Mouse (Mus musculus): Measurements from ENCODE around the gene Ttll10. TPM values are rescaled to one million over a fixed set of nuclear protein-coding genes. Genes with fewer than 3 reads are reported as not detected.

The Ttll10 gene
- polyA plus RNA-seq, 1 experiment from 2014 or later: not detected

DNA sequence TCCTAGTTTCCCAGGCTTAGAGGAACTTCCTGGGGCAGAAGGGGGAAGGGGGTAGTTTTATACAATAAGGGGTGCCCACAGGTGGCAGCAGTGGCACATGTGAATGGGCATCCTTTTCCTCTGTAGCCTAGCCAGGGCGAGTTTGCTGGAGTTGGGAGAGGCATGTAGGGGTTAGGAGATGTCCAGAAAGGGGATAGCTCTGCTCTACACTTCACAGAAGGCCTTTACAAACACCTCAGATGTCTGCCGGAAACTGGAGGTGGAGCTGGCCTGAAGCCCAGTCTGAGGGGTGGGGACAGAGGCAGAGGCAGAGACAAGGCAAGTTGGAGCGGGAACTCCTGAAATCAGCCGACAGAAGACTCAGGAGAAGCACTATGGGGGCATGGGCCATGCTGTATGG, 33.2 kb downstream of the Ttll10 start, which contains the start of gene Tnfrsf18:
TSS of gene Tnfrsf18 (plus strand) at position 152 of the 400 bp plus-strand sequence.
- DNase-seq (ENCODE audit: low spot score) (no peak), ATAC-seq (ENCODE audit: insufficient read depth, low FRiP score, low TSS enrichment) (no peak)
- Histone ChIP-seq H3K4me3 (ENCODE audit: low read depth, low read length) (no peak within 1 kb of the TSS), H3K4me1 (ENCODE audit: control insufficient read depth, insufficient read depth, low read length) (peaks cover 5% of the 10 kb centered on the region; the same call in 1 of the 2 replicates), H3K27ac (ENCODE audit: low read depth, low read length) (no peak within 1 kb of the TSS), H3K36me3 (ENCODE audit: control insufficient read depth, insufficient read depth, low read length) (peaks cover 4% of the 10 kb centered on the region; the same call in 1 of the 2 replicates), H3K9me3 (ENCODE audit: control insufficient read depth, low read length) (no peaks in the 10 kb centered on the region), H3K9ac (ENCODE audit: low read length) (no peak within 1 kb of the TSS), H3K27me3 (ENCODE audit: control insufficient read depth, insufficient read depth, low read length) (no peaks in the 10 kb centered on the region), H3K4me2 (ENCODE audit: low read depth) (no peak within 1 kb of the TSS)
- 73% methylated on average over 4 of the region's 4 CpGs for WGBS

DNA sequence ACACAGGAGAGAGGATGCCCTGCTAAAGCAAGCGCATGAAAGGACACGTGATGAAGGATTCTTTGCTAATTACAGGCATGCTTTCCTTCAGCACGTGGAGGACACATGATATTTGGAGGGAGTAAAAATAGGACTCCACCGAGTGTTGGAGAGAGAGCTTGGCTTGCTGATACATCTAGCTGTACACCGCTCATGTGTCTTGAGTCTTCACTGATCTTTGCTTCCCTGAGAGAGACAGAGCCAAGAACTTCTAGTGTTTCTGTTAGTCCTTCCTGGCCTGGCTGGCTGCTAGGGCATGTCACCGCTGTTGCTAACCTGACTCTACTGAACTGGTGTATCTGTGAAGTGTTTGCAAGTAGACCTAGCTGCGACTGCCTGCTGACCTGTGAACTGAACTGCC, 35.0 kb downstream of the Ttll10 start:
- DNase-seq (ENCODE audit: low spot score) (no peak), ATAC-seq (ENCODE audit: insufficient read depth, low FRiP score, low TSS enrichment) (no peak)
- WGBS: 91% methylated on average over 7 of the region's 7 CpGs
- Histone ChIP-seq H3K27me3 (ENCODE audit: control insufficient read depth, insufficient read depth, low read length) (no peaks in the 10 kb centered on the region), H3K4me2 (ENCODE audit: low read depth) (no peak overlapping the region), H3K9ac (ENCODE audit: low read length) (no peak overlapping the region), H3K9me3 (ENCODE audit: control insufficient read depth, low read length) (no peaks in the 10 kb centered on the region), H3K4me1 (ENCODE audit: control insufficient read depth, insufficient read depth, low read length) (no peaks in the 10 kb centered on the region), H3K4me3 (ENCODE audit: low read depth, low read length) (no peak overlapping the region), H3K36me3 (ENCODE audit: control insufficient read depth, insufficient read depth, low read length) (peaks cover 4% of the 10 kb centered on the region; the same call in 1 of the 2 replicates), H3K27ac (ENCODE audit: low read depth, low read length) (no peak overlapping the region)

- DNase-seq (ENCODE audit: low spot score) (no peak), ATAC-seq (ENCODE audit: insufficient read depth, low FRiP score, low TSS enrichment) (no peak)
- no peaks in the 10 kb centered on the region for H3K4me1 ChIP-seq (ENCODE audit: control insufficient read depth, insufficient read depth, low read length)
- WGBS: 85% methylated on average over 9 of the region's 9 CpGs
- no peaks in the 10 kb centered on the region for H3K27me3 ChIP-seq (ENCODE audit: control insufficient read depth, insufficient read depth, low read length)
- peaks cover 4% of the 10 kb centered on the region; the same call in 1 of the 2 replicates for H3K36me3 ChIP-seq (ENCODE audit: control insufficient read depth, insufficient read depth, low read length)
- no peak overlapping the region for H3K27ac ChIP-seq (ENCODE audit: low read depth, low read length)
- H3K4me2 ChIP-seq (ENCODE audit: low read depth): no peak overlapping the region
- no peaks in the 10 kb centered on the region for H3K9me3 ChIP-seq (ENCODE audit: control insufficient read depth, low read length)
- no peak overlapping the region for H3K9ac ChIP-seq (ENCODE audit: low read length)
- no peak overlapping the region for H3K4me3 ChIP-seq (ENCODE audit: low read depth, low read length)
Observed at GRCm38 (mm10) chr4:156023520-156023919, 35.7 kb downstream of the Ttll10 start.

DNA sequence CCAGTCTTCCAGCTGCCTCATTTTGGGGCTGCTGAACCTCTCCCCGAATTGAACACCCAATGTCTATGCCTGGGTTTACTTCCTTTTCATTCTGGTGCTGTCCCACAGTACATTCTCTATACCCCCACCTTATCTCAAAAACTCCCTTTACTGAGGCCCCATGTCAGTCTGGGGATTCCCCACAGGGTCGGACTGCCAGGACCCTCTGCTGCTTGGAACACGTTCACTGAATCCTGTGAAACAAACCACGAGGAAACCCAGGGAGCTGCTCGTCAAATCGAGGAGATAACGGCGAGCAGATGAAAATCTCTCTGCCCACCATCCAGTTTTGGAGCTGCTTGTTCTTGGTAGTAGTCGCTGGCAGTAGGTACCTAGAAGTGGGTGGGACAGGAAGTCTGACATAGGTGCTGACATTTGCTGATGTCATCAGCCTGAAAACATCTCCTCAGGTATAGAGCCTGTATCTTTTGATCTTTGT, 37.2 kb downstream of the Ttll10 start:
- 81% methylated on average over 9 of the region's 9 CpGs for WGBS
- no peaks in the 10 kb centered on the region for H3K27me3 ChIP-seq (ENCODE audit: control insufficient read depth, insufficient read depth, low read length)
- no peak overlapping the region for H3K4me2 ChIP-seq (ENCODE audit: low read depth)

DNA sequence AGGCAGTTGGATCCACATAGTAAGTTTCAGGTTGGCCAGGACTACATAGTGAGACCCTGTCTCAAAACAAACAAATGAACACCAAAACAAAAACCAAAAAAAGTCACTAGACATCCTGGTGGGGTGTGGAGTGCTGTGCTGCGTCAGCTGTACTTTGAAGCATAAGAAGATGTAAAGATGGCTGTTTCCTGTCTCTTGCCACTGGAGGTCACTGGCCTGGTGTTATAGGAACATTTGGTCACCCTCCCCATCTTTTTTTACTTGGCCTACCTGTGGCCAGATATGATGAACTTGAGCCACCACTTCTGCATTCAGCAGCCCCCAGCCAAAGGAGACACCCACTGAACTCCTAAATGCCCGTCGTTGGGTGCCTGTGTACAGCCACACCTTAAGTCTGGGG, 37.8 kb downstream of the Ttll10 start:
- 67% methylated on average over 3 of the region's 3 CpGs for WGBS
- no peak overlapping the region for H3K9ac ChIP-seq (ENCODE audit: low read length)
- no peak for ATAC-seq (ENCODE audit: insufficient read depth, low FRiP score, low TSS enrichment)
- H3K27ac ChIP-seq (ENCODE audit: low read depth, low read length): no peak overlapping the region
- no peaks in the 10 kb centered on the region for H3K9me3 ChIP-seq (ENCODE audit: control insufficient read depth, low read length)
- no peaks in the 10 kb centered on the region for H3K27me3 ChIP-seq (ENCODE audit: control insufficient read depth, insufficient read depth, low read length)
- no peak overlapping the region for H3K4me3 ChIP-seq (ENCODE audit: low read depth, low read length)
- H3K36me3 ChIP-seq (ENCODE audit: control insufficient read depth, insufficient read depth, low read length): no peaks in the 10 kb centered on the region
- no peak overlapping the region for H3K4me2 ChIP-seq (ENCODE audit: low read depth)
- DNase-seq (ENCODE audit: low spot score): no peak
- H3K4me1 ChIP-seq (ENCODE audit: control insufficient read depth, insufficient read depth, low read length): no peaks in the 10 kb centered on the region

More for the DNA sequence above, 37.2 kb downstream of the Ttll10 start:
- Histone ChIP-seq H3K4me3 (ENCODE audit: low read depth, low read length) (no peak overlapping the region), H3K9ac (ENCODE audit: low read length) (no peak overlapping the region), H3K36me3 (ENCODE audit: control insufficient read depth, insufficient read depth, low read length) (no peaks in the 10 kb centered on the region), H3K27ac (ENCODE audit: low read depth, low read length) (no peak overlapping the region), H3K4me1 (ENCODE audit: control insufficient read depth, insufficient read depth, low read length) (no peaks in the 10 kb centered on the region), H3K9me3 (ENCODE audit: control insufficient read depth, low read length) (no peaks in the 10 kb centered on the region)
- no peak for ATAC-seq (ENCODE audit: insufficient read depth, low FRiP score, low TSS enrichment)
- DNase-seq (ENCODE audit: low spot score): no peak

GRCm38 (mm10) chr4:156019771-156020170, 39.4 kb downstream of the Ttll10 start:
- no peak overlapping the region for H3K4me3 ChIP-seq (ENCODE audit: low read depth, low read length)
- 90% methylated on average over 12 of the region's 12 CpGs for WGBS

DNA sequence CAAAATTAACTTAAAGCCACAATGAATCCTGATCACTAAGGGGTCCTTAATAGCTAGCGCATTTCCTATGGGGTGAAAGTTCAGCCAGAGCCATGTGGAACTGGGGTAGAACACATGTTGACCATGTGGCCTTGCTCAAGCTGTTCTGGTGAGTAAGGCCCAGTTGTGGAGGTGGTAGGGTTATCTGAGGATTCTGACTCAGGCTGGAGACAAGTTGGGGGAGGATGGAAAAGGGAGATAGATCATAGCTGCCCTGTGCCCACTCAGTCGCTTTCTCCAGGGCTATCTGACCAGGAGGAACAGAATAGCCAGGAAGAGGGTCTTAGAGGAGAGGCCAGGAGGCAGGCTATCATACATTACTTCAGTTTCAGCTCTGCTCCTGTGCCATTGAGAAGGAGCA, 44.8 kb downstream of the Ttll10 start:
- H3K9me3 ChIP-seq (ENCODE audit: control insufficient read depth, low read length): no peaks in the 10 kb centered on the region
- H3K36me3 ChIP-seq (ENCODE audit: control insufficient read depth, insufficient read depth, low read length): peaks cover 8% of the 10 kb centered on the region
- H3K4me2 ChIP-seq (ENCODE audit: low read depth): no peak overlapping the region
- no peaks in the 10 kb centered on the region for H3K27me3 ChIP-seq (ENCODE audit: control insufficient read depth, insufficient read depth, low read length)
- 81% methylated on average over 2 of the region's 2 CpGs for WGBS
- no peak for ATAC-seq (ENCODE audit: insufficient read depth, low FRiP score, low TSS enrichment)
- H3K27ac ChIP-seq (ENCODE audit: low read depth, low read length): no peak overlapping the region
- no peak overlapping the region for H3K4me3 ChIP-seq (ENCODE audit: low read depth, low read length)
- no peak for DNase-seq (ENCODE audit: low spot score)
- H3K9ac ChIP-seq (ENCODE audit: low read length): no peak overlapping the region
- no peaks in the 10 kb centered on the region for H3K4me1 ChIP-seq (ENCODE audit: control insufficient read depth, insufficient read depth, low read length)

More at GRCm38 (mm10) chr4:156019771-156020170, 39.4 kb downstream of the Ttll10 start:
- H3K36me3 ChIP-seq (ENCODE audit: control insufficient read depth, insufficient read depth, low read length): no peaks in the 10 kb centered on the region
- no peak overlapping the region for H3K4me2 ChIP-seq (ENCODE audit: low read depth)
- no peaks in the 10 kb centered on the region for H3K4me1 ChIP-seq (ENCODE audit: control insufficient read depth, insufficient read depth, low read length)
- no peaks in the 10 kb centered on the region for H3K27me3 ChIP-seq (ENCODE audit: control insufficient read depth, insufficient read depth, low read length)
- no peak for ATAC-seq (ENCODE audit: insufficient read depth, low FRiP score, low TSS enrichment)
- H3K27ac ChIP-seq (ENCODE audit: low read depth, low read length): no peak overlapping the region
- H3K9ac ChIP-seq (ENCODE audit: low read length): no peak overlapping the region
- no peaks in the 10 kb centered on the region for H3K9me3 ChIP-seq (ENCODE audit: control insufficient read depth, low read length)
- DNase-seq (ENCODE audit: low spot score): no peak

- Histone ChIP-seq H3K9ac (ENCODE audit: low read length) (no peak within 1 kb of the TSS), H3K4me2 (ENCODE audit: low read depth) (no peak within 1 kb of the TSS), H3K36me3 (ENCODE audit: control insufficient read depth, insufficient read depth, low read length) (peaks cover 9% of the 10 kb centered on the region), H3K4me1 (ENCODE audit: control insufficient read depth, insufficient read depth, low read length) (no peaks in the 10 kb centered on the region), H3K27me3 (ENCODE audit: control insufficient read depth, insufficient read depth, low read length) (no peaks in the 10 kb centered on the region), H3K27ac (ENCODE audit: low read depth, low read length) (no peak within 1 kb of the TSS), H3K4me3 (ENCODE audit: low read depth, low read length) (no peak within 1 kb of the TSS), H3K9me3 (ENCODE audit: control insufficient read depth, low read length) (no peaks in the 10 kb centered on the region)
- no peak for DNase-seq (ENCODE audit: low spot score)
- no peak for ATAC-seq (ENCODE audit: insufficient read depth, low FRiP score, low TSS enrichment)
- WGBS: 85% methylated on average over 8 of the region's 8 CpGs
Observed at GRCm38 (mm10) chr4:156013637-156014036, 45.6 kb downstream of the Ttll10 start, which contains the start of gene Tnfrsf4. Gene Tnfrsf4 (plus strand): TSS chr4:156013843.

- ATAC-seq (ENCODE audit: insufficient read depth, low FRiP score, low TSS enrichment): no peak
- H3K4me2 ChIP-seq (ENCODE audit: low read depth): no peak overlapping the region
- 91% methylated on average over 4 of the region's 4 CpGs for WGBS
Observed at GRCm38 (mm10) chr4:156008369-156008768, 50.8 kb downstream of the Ttll10 start.

More at GRCm38 (mm10) chr4:156008369-156008768, 50.8 kb downstream of the Ttll10 start:
- no peaks in the 10 kb centered on the region for H3K9me3 ChIP-seq (ENCODE audit: control insufficient read depth, low read length)
- no peak overlapping the region for H3K9ac ChIP-seq (ENCODE audit: low read length)
- H3K4me1 ChIP-seq (ENCODE audit: control insufficient read depth, insufficient read depth, low read length): no peaks in the 10 kb centered on the region
- H3K27me3 ChIP-seq (ENCODE audit: control insufficient read depth, insufficient read depth, low read length): no peaks in the 10 kb centered on the region
- DNase-seq (ENCODE audit: low spot score): no peak
- no peak overlapping the region for H3K4me3 ChIP-seq (ENCODE audit: low read depth, low read length)
- no peak overlapping the region for H3K27ac ChIP-seq (ENCODE audit: low read depth, low read length)
- peaks cover 12% of the 10 kb centered on the region for H3K36me3 ChIP-seq (ENCODE audit: control insufficient read depth, insufficient read depth, low read length)
